Mouse (Mus musculus): Measurements from ENCODE around the gene Gm498.

- TF ChIP-seq CTCF (IDR thresholded peaks at IDR 0.05; ENCODE audit: low read depth) (no peak), EP300 (IDR thresholded peaks at IDR 0.05; ENCODE audit: low read depth) (no peak)
Measured at GRCm38 (mm10) chr7:143822375-143823265, 44.0 kb upstream of the Gm498 start, which contains the start of the genes Nadsyn1 and Dhcr7.

All from liver, postnatal 0 days (tissue).